Mouse (Mus musculus): ENCODE data around the gene Rbms2.

DNA sequence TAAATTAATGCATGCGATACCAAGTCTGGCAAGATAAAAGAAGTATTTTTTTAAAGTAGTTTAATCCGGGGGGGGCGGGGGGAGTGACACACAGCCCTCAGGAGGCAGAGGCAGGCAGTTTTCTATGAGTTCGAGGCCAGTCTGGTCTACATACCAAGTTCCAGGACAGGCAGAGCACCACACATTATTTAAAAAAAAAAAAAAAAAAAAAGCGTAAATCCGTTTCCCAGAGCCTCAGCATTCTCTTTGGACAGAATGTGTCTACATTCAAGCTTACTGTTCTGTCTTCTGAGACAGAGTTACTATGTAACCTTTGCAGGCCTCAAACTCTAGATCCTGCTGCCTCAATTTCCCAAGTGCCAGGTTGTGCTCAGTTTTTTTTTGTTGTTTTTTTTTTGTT, 32.1 kb upstream of the Rbms2 start:
- TF ChIP-seq CTCF (IDR thresholded peaks at IDR 0.05; ENCODE audit: borderline replicate concordance, control insufficient read depth, extremely low read depth, insufficient read depth, low read length, poor library complexity) (no peak), POLR2A (IDR thresholded peaks at IDR 0.05; ENCODE audit: control insufficient read depth, extremely low read depth, insufficient read depth, low read length, poor library complexity) (no peak)
